Mouse (Mus musculus): Measurements from ENCODE around the gene Tepp.

DNA sequence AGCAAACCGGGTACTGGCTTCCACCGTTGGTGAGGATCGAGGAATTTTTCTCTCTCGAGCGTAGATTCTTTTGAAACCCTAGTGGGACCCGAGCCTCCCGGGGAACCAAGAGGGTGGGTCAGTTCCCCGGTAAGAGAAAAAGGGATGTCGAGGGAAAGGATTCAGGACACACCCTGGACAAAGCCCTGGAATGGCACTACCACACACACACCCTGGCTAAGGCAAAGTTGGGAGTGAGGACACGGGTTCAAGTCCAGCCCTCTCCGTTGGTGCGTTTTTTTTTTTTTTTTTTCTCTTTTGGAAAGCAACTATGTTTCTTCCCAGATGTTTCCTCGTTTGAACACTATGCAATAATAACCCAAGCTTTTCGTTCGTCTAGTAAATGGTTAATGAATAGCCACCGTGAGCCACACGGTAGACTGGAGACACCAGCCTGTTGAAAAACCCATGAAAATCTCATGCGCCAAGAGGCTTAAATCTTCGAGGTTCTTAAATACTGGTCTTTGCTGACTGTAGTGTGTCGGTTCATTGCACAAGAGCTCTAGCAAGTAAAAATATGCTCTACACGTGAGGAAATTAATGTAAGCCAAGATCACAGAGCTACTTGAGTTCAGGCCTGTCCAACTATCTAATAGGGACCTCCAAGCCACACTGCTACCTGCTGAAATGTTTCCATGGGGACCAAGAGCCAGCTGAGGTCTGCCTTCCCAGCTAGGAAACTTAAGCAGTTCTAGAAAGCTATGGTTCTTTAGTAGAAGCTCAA is 22.3 kb downstream of the Tepp start:
- no peak for TF ChIP-seq CTCF (IDR thresholded peaks at IDR 0.05; ENCODE audit: insufficient read depth, low read depth, low read length)
- TF ChIP-seq POLR2A (IDR thresholded peaks at IDR 0.05; ENCODE audit: insufficient read depth, low read depth, low read length) = no peak

Data from olfactory bulb, adult 2 months (tissue).